Mouse (Mus musculus) neural tube, embryonic 11.5 days (tissue): ENCODE results near the gene Esyt1. TPM values are rescaled to one million over a fixed set of nuclear protein-coding genes. Genes with fewer than 3 reads are reported as not detected.
"Not testable (repeated sequence)": the region's sequence is repeated elsewhere in the genome, so short reads cannot be mapped to it uniquely, and the experiment has no call there.

Experiments
- ATAC-seq: fragments of 200-750 bp; cut with Nextera tagmentation; 2 replicates; pipeline ENCODE4 v1.8.0; 2017; ENCODE audit warnings: moderate number of reproducible peaks, mild to moderate bottlenecking, moderate TSS enrichment, moderate library complexity; ENCODE audit not compliant: insufficient read depth, low FRiP score, low TSS enrichment
- DNase-seq: peaks from one replicate; pipeline ENCODE4 v3.0.0-alpha.2; 2015; ENCODE audit warnings: low spot score
- H3K27ac ChIP-seq: fragments of 300-500 bp; sonication (generic); 2 replicates; pipeline ENCODE4 v1.5.1; 2014; ENCODE audit warnings: low read depth, mild to moderate bottlenecking, low read length
- H3K27me3 ChIP-seq: fragments of 300-500 bp; sonication (generic); 2 replicates; pipeline ENCODE4 v1.6.1; 2014; ENCODE audit warnings: mild to moderate bottlenecking, low read length, mixed read lengths; ENCODE audit not compliant: control insufficient read depth, insufficient read depth
- H3K36me3 ChIP-seq: fragments of 300-500 bp; sonication (generic); 2 replicates; pipeline ENCODE4 v1.6.1; 2014; ENCODE audit warnings: mild to moderate bottlenecking, low read length, moderate library complexity, mixed read lengths; ENCODE audit not compliant: control insufficient read depth, insufficient read depth
- H3K4me1 ChIP-seq: fragments of 300-500 bp; sonication (generic); 2 replicates; pipeline ENCODE4 v1.6.1; 2014; ENCODE audit warnings: low read length, mixed read lengths; ENCODE audit not compliant: control insufficient read depth, insufficient read depth
- H3K4me2 ChIP-seq: fragments of 300-500 bp; sonication (generic); 2 replicates; pipeline ENCODE4 v1.6.1; 2014; ENCODE audit warnings: low read depth, mild to moderate bottlenecking, moderate library complexity
- H3K4me3 ChIP-seq: fragments of 300-500 bp; sonication (generic); 2 replicates; pipeline ENCODE4 v1.5.1; 2014; ENCODE audit warnings: low read depth, low read length
- H3K9ac ChIP-seq: fragments of 300-500 bp; sonication (generic); 2 replicates; pipeline ENCODE4 v1.6.1; 2014; ENCODE audit warnings: mild to moderate bottlenecking, low read length
- H3K9me3 ChIP-seq: fragments of 300-500 bp; sonication (generic); 2 replicates; pipeline ENCODE4 v1.6.1; 2016; ENCODE audit warnings: low read length; ENCODE audit not compliant: control insufficient read depth
- WGBS: fragments of 180-500 bp; shearing (Covaris S2); extraction: QIAGEN DNeasy Blood & Tissue Kit; methylation state at CpG from one replicate; pipeline ENCODE4 v1.1.7; 2014; 5-methylcytosine and 5-hydroxymethylcytosine counted together
- polyA plus RNA-seq: library from polyadenylated mRNA; unstranded; fragments of >200 nt; fragmentation: Nextera tagmentation; extraction: Ambion mirVana; gene quantifications from 2 replicates; pipeline ENCODE4 v1.2.1, GENCODE M21; 2014

Esyt1 gene
- polyA plus RNA-seq, 1 experiment from 2014 or later: 34.1 TPM

DNA sequence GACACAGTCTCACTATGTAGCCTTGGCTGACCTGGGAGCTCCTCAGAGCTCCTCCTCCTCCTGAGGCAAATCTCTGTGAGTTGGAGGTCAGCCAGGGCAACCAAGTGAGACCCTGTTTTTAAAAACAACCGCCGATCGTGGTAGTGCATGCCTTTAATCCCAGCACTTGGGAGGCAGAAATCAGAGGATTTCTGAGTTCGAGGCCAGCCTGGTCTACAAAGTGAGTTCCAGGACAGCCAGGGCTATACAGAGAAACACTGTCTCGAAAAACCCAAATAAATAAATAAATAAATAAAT lies 20.4 kb downstream of the Esyt1 start:
- ATAC-seq, H3K27ac ChIP-seq, H3K36me3 ChIP-seq, DNase-seq, H3K4me3 ChIP-seq, H3K9ac ChIP-seq, H3K27me3 ChIP-seq, H3K4me2 ChIP-seq, H3K9me3 ChIP-seq, H3K4me1 ChIP-seq: not testable (repeated sequence)
- WGBS: 95% methylated on average over 5 of the region's 5 CpGs

DNA sequence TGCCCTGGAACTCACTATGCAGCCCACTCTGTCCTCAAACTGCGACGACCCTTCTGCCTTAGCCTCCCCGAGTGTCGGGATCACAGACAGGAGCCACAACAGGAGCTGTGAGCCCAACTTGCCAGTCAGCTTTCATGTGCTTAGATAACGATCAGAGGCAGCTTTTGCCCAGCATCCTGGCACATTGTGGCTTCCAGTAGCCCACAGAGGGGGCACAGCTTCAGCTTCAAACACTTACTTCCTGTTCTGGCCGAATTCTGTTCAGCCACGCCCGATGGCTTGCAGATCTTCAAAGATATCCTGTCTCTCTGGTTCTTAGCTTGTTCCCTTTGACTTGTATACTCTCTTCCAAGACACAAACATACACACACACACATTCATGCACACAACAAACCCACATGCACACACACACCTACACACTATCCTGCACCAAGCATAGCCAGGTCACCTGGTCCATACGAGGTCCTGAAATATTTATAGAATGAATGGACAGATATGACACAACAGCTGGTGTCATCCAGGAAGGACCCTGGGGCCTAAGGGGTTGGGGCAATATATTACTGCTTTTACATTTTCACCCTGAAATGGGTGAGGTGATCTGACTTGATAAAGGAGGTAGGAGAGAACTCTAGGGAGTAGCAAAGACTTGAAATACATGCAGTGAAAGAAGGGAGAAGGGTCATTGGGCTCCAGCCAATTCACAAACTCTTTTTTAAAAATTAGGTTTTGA lies 20.9 kb downstream of the Esyt1 start:
- Histone ChIP-seq H3K4me1 (no peaks in the 10 kb centered on the region), H3K9me3 (no peaks in the 10 kb centered on the region), H3K9ac (no peak overlapping the region), H3K4me2 (no peak overlapping the region), H3K4me3 (no peak overlapping the region), H3K36me3 (no peaks in the 10 kb centered on the region), H3K27ac (no peak overlapping the region), H3K27me3 (no peaks in the 10 kb centered on the region)
- ATAC-seq (no peak), DNase-seq (no peak)
- WGBS: 78% methylated on average over 9 of the region's 9 CpGs

DNA sequence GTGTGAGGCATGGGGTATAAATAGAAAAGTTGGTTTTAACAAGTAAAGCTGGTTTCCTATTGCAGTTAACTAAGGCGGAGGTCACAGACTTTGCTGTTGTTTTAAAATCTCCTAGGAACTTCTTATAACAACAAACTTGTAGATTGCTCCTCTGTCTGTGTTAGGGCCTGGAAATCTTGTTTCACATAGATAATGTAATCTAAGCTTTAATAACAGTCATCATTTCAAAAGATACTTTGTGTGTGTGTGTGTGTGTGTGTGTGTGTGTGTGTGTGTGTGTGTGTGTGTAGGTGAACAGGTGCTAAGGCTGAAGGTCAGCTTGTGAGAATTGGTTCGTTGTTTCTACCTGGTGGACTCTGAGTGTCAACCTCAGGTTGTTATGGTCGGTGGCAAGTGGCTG lies 21.7 kb downstream of the Esyt1 start:
- Histone ChIP-seq H3K9me3 (no peaks in the 10 kb centered on the region), H3K36me3 (no peaks in the 10 kb centered on the region), H3K4me2 (no peak overlapping the region), H3K9ac (no peak overlapping the region), H3K27ac (no peak overlapping the region), H3K4me1 (0 out of 2 replicates have a peak, but pooled peaks cover 3% of the 10 kb centered on the region), H3K27me3 (no peaks in the 10 kb centered on the region), H3K4me3 (no peak overlapping the region)
- ATAC-seq: no peak
- WGBS: 87% methylated on average over 3 of the region's 3 CpGs
- DNase-seq: no peak

DNA sequence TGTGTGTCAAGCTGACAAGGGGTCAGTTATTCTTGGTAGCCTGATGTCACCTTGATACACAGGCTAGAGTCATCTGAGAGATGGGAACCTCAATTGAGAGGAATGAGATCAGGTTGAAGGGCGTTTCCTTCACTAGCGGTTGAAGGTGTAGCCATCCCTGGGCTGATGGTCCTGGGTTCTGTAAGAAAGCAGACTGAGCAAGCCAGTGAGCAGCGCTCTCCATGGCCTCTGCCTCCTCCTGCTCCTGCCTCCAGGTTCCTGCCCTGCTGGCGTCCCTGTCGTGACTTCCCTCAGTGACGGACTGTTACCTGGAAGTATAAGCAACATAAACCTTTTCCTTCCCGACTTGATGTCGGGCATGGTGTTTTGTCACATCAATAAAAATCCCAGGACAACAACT lies 22.1 kb downstream of the Esyt1 start:
- H3K4me3 ChIP-seq: no peak overlapping the region
- H3K4me1 ChIP-seq: 0 out of 2 replicates have a peak, but pooled peaks cover 3% of the 10 kb centered on the region
- no peak for ATAC-seq
- H3K27me3 ChIP-seq: no peaks in the 10 kb centered on the region
- H3K27ac ChIP-seq: no peak overlapping the region
- no peak overlapping the region for H3K9ac ChIP-seq
- no peak overlapping the region for H3K4me2 ChIP-seq
- WGBS: 75% methylated on average over 8 of the region's 8 CpGs
- H3K36me3 ChIP-seq: no peaks in the 10 kb centered on the region
- no peaks in the 10 kb centered on the region for H3K9me3 ChIP-seq
- DNase-seq: no peak

DNA sequence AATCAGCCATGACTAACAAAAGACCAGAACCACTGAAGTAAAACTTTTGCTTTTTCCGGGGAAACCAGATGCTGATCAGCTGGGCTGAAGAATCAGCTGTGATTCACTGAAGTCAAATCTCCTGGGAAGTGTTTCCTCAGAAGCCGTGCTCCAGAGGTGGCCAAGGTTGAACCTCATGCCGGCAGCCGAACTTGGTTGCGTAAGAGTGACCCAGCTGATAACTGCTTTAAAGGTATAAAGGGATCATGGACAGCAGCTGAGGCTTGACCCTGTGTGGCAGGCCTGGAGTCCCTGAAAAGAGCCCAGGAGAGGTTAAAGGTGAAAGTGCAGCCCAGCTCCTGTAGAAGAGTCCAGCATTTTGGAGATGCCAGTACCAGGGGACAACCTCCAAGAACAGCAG lies 23.3 kb downstream of the Esyt1 start:
- Histone ChIP-seq H3K4me1 (peaks cover 6% of the 10 kb centered on the region; the same call in 1 of the 2 replicates), H3K4me2 (no peak overlapping the region), H3K9ac (no peak overlapping the region), H3K4me3 (no peak overlapping the region), H3K27me3 (no peaks in the 10 kb centered on the region), H3K27ac (no peak overlapping the region), H3K36me3 (no peaks in the 10 kb centered on the region), H3K9me3 (no peaks in the 10 kb centered on the region)
- DNase-seq (no peak), ATAC-seq (no peak)
- 80% methylated on average over 5 of the region's 5 CpGs for WGBS

DNA sequence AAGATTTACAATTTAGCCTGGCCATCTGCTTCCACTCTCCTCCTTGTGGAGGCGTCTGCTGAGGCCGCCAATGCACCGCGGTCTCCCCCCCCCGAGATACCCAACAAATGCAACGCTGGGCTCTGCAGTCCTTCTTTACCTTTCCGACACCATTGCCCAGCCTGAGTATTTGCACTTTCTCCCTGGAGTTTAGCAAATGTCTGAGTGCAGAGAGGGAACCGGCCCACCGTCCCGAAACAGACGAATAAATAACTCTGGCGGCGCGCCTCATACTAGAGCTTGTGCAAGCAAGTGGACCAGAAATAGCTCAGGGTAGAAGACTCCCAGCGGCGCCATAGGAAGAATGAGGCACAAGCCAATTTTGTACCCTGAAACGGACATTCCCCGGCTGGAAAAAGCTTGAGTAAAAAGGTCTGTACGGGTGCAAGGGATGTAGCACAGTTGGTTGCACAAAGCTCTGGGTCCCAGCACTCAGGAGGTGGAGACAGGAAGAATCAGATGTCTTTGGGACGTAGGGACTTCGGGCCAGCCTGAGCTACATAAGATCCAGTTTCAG lies 26.5 kb downstream of the Esyt1 start:
- no peaks in the 10 kb centered on the region for H3K36me3 ChIP-seq
- DNase-seq: peak; percentile 63
- peak overlapping the region; percentile 55 for H3K4me2 ChIP-seq
- ATAC-seq: peak; percentile 49; the same call in 1 of the 2 replicates
- 2% methylated on average over 21 of the region's 21 CpGs for WGBS
- H3K27ac ChIP-seq: peak overlapping the region; percentile 60; the same call in 1 of the 2 replicates
- peak overlapping the region; percentile 63 for H3K9ac ChIP-seq
- peak overlapping the region; percentile 47 for H3K4me3 ChIP-seq
- no peaks in the 10 kb centered on the region for H3K9me3 ChIP-seq
- H3K4me1 ChIP-seq: peaks cover 10% of the 10 kb centered on the region; the same call in 1 of the 2 replicates
- no peaks in the 10 kb centered on the region for H3K27me3 ChIP-seq

DNA sequence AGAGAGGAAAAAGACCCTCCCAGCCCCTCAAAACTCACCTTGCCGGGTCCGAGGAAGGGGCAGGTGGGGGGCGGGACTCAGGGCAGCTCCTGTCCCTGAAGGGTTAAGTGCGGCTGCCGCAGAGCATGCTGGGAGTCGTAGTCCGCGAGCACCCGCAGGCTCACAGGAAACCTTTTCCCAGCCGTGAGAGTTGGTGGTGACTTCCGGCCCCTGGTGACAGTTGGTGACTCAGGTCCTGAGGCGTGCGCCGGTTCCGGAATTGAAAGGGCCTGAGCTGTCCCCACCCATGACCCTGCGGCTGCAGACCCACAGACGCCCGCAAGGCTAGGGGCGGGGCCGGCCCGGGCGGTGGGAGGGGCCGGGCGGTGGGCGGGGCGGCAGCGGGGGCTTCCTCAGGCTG lies 27.1 kb downstream of the Esyt1 start, which contains the start of gene Myl6b:
TSS of gene Myl6b (minus strand) at position 96 of the 400 bp plus-strand sequence.
- peaks cover 10% of the 10 kb centered on the region; the same call in 1 of the 2 replicates for H3K4me1 ChIP-seq
- no peaks in the 10 kb centered on the region for H3K27me3 ChIP-seq
- peak within 1 kb of the TSS; percentile 47 for H3K4me3 ChIP-seq
- peak within 1 kb of the TSS; percentile 55 for H3K4me2 ChIP-seq
- H3K9me3 ChIP-seq: no peaks in the 10 kb centered on the region
- peak within 1 kb of the TSS; percentile 63 for H3K9ac ChIP-seq
- H3K36me3 ChIP-seq: no peaks in the 10 kb centered on the region
- WGBS: under 1% methylated on average over 27 of the region's 27 CpGs
- ATAC-seq (peak; percentile 84), DNase-seq (peak; percentile 94)
- H3K27ac ChIP-seq: peak within 1 kb of the TSS; percentile 60; the same call in 1 of the 2 replicates

DNA sequence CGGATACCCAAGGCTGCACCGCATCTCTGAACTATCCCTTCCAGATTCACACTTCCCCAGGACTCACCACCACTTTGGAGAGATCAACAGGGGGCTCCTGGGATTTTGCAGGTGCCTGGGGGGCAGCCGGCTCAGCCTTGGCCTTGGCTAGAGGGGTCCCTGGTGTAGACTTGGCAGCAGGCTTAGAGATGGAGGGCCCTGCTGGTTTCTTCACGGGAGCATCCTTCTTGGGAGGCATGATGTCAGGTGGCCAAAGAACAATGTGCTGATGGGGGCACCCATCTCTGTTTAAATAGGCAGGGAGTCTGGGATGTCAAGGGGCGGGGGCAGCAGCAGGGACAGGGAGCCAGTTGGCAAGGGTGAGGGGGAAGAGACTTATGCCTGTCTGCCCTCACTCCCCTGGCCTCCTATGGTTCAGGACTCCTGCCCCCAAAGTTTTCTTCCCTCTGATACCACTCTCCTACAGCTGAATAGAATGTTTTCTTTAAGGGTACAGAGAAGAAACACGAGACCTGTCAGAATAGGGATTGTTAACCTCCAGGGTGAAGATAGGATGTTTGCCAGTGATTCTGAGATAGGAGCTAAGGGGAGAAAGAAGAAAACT lies 28.4 kb downstream of the Esyt1 start:
- Histone ChIP-seq H3K4me1 (peaks cover 15% of the 10 kb centered on the region; the same call in 1 of the 2 replicates), H3K9ac (no peak overlapping the region), H3K36me3 (no peaks in the 10 kb centered on the region), H3K9me3 (no peaks in the 10 kb centered on the region), H3K27ac (no peak overlapping the region), H3K4me3 (no peak overlapping the region), H3K4me2 (peak overlapping the region; percentile 55; the same call in 1 of the 2 replicates), H3K27me3 (no peaks in the 10 kb centered on the region)
- 44% methylated on average over 6 of the region's 6 CpGs for WGBS
- no peak for DNase-seq
- no peak for ATAC-seq
